Mouse (Mus musculus): Measurements from ENCODE around the gene Abhd6. TPM values are rescaled to one million over a fixed set of nuclear protein-coding genes. Genes with fewer than 3 reads are reported as not detected.

The Abhd6 gene
- total RNA-seq, 4 experiments from 2014 or later = 55.1 to 60.3 (median 55.6) TPM

- no peak for DNase-seq (ENCODE audit: low spot score in 2 of 2)
These were observed 27.1 kb downstream of the Abhd6 start for GRCm38 (mm10) chr14:8029752-8030151.

GRCm38 (mm10) chr14:8030535-8030934, 27.8 kb downstream of the Abhd6 start:
- no peak for DNase-seq (ENCODE audit: low spot score in 2 of 2)

- DNase-seq (ENCODE audit: low spot score in 2 of 2) = peak in 1 of 2 experiments; percentile 46
These were observed 29.6 kb downstream of the Abhd6 start for GRCm38 (mm10) chr14:8032087-8032944.

GRCm38 (mm10) chr14:8034561-8034960, 31.9 kb downstream of the Abhd6 start:
- DNase-seq (ENCODE audit: low spot score in 2 of 2) = no peak

- DNase-seq (ENCODE audit: low spot score in 2 of 2) = no peak
These were observed 33.2 kb downstream of the Abhd6 start for GRCm38 (mm10) chr14:8035951-8036350.

GRCm38 (mm10) chr14:8036406-8036805, 33.7 kb downstream of the Abhd6 start:
- DNase-seq (ENCODE audit: low spot score in 2 of 2) = no peak

GRCm38 (mm10) chr14:8038150-8038549, 35.4 kb downstream of the Abhd6 start:
- no peak for DNase-seq (ENCODE audit: low spot score in 2 of 2)

- DNase-seq (ENCODE audit: low spot score in 2 of 2) = peak in 1 of 2 experiments; percentile 71
These were observed 36.2 kb downstream of the Abhd6 start for GRCm38 (mm10) chr14:8038791-8039448.

GRCm38 (mm10) chr14:8040179-8040578, 37.5 kb downstream of the Abhd6 start:
- no peak for DNase-seq (ENCODE audit: low spot score in 2 of 2)

- no peak for DNase-seq (ENCODE audit: low spot score in 2 of 2)
These were observed 38.4 kb downstream of the Abhd6 start for GRCm38 (mm10) chr14:8040911-8041678.

GRCm38 (mm10) chr14:8042120-8042519, 39.4 kb downstream of the Abhd6 start:
- no peak for DNase-seq (ENCODE audit: low spot score in 2 of 2)

- DNase-seq (ENCODE audit: low spot score in 2 of 2) = no peak
These were observed 39.9 kb downstream of the Abhd6 start for GRCm38 (mm10) chr14:8042577-8042976.

- no peak for DNase-seq (ENCODE audit: low spot score in 2 of 2)
These were observed 41.6 kb downstream of the Abhd6 start for GRCm38 (mm10) chr14:8044330-8044729.

- no peak for DNase-seq (ENCODE audit: low spot score in 2 of 2)
These were observed 42.1 kb downstream of the Abhd6 start for GRCm38 (mm10) chr14:8044786-8045185.

- DNase-seq (ENCODE audit: low spot score in 2 of 2) = no peak
These were observed 42.6 kb downstream of the Abhd6 start for GRCm38 (mm10) chr14:8045187-8045846.

GRCm38 (mm10) chr14:8046839-8047238, 44.1 kb downstream of the Abhd6 start:
- peak in 1 of 2 experiments; percentile 2 for DNase-seq (ENCODE audit: low spot score in 2 of 2)

- DNase-seq (ENCODE audit: low spot score in 2 of 2) = peak in 1 of 2 experiments; percentile 3
These were observed 46.6 kb downstream of the Abhd6 start for GRCm38 (mm10) chr14:8049334-8049733.

GRCm38 (mm10) chr14:8051869-8052268, 49.2 kb downstream of the Abhd6 start:
- DNase-seq (ENCODE audit: low spot score in 2 of 2) = no peak

- peak in 1 of 2 experiments; percentile 3 for DNase-seq (ENCODE audit: low spot score in 2 of 2)
These were observed 50.0 kb downstream of the Abhd6 start for GRCm38 (mm10) chr14:8052661-8053060.

GRCm38 (mm10) chr14:8054310-8055102, 51.8 kb downstream of the Abhd6 start:
- peak in 1 of 2 experiments; percentile 5 for DNase-seq (ENCODE audit: low spot score in 2 of 2)
